Mouse (Mus musculus) splenic B cell, adult 2 months (primary cell): Measurements from ENCODE around the gene Dok3.

Experiments used
- DNase-seq: peaks from one replicate; pipeline ENCODE4 v3.0.0-alpha.2; 2011; ENCODE audit warnings: low read depth, low spot score
- H3K27me3 ChIP-seq: 2 replicates; pipeline ENCODE4 v1.6.1; 2012; ENCODE audit warnings: mild to moderate bottlenecking, low read length, moderate library complexity, mixed read lengths; ENCODE audit not compliant: control insufficient read depth, poor library complexity, insufficient read depth, severe bottlenecking
- H3K36me3 ChIP-seq: 2 replicates; pipeline ENCODE4 v1.6.1; 2012; ENCODE audit warnings: mild to moderate bottlenecking, low read length, moderate library complexity, mixed read lengths; ENCODE audit not compliant: control insufficient read depth, poor library complexity, insufficient read depth, severe bottlenecking

Dok3 gene

GRCm38 (mm10) chr13:55525733-55526553 lies 3.2 kb downstream of the Dok3 start:
- no peaks in the 10 kb centered on the region for H3K27me3 ChIP-seq
- peak; percentile 76 for DNase-seq
- peaks cover 29% of the 10 kb centered on the region for H3K36me3 ChIP-seq

DNA sequence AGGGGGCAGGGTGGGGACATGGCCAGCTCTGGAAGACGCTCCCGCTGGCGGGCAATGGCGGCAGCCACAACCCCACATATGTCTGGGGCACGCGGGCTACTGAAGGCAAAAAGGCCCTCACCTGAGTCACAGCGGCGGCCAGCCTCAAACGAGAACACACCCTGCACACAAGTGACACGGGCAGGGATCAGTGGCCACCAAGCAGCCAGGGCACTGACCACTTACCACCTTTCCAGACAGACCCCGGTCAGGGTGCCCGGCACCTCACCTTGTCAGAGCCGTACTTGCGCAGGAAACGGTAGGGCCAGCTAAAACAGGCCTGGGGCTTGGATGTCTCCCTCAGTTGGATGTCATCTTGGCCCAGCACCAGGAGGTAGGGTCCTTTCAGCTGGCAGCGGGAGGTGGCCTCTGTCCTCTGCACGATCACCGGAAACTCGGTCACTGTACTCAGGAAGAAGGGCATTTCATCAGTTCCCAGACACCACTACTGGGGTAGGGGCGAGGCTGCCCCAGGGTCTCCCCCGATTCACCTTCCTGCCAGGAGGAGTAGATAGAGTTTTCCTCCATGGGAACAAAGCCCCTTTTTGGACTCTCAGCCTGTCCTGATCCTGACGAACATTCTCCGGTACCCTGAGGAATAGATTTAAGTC lies 5.0 kb downstream of the Dok3 start:
- Histone ChIP-seq H3K27me3 (no peaks in the 10 kb centered on the region), H3K36me3 (peaks cover 25% of the 10 kb centered on the region)
- no peak for DNase-seq

DNA sequence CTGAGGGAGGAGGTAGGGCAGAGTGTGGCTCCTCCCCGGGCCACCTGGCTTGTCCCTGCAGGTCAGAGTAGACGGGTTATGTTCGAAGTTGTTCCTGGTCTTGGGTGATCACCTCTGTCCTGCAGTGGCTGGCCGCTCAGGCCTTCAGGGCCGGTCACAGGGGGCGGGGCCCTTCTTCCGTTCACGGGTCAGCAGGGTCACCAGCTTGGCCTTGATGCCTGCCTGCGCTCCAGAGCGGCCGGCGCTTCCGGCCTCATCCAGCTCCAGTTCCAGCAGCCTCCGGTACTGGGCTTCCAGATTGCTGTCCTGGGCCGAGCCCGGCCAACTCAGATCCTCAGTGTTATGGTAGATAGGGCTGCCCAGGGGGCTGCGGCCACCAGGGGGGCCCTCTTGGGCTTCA lies 5.8 kb downstream of the Dok3 start:
- DNase-seq: no peak
- H3K27me3 ChIP-seq: no peaks in the 10 kb centered on the region
- H3K36me3 ChIP-seq: peaks cover 25% of the 10 kb centered on the region

DNA sequence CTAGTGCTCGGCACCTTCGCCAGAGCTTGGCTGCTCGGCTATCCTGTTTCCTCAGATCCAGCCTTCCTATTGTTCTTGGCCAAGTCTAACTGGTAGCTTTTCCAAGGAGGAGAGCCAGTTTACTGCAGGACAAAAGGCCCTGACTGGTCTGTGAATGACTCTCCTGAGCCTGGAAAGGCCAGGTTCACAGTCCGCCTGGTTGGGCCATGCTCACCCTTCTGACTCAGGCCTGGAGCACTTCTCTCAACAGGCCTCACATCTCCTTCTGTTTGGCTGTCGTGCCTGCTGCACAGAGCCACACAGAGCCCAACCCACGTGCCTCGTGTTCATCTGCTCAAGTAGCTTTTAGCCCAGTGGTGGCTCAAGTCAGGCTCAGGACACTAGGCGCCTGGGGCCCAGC lies 6.4 kb downstream of the Dok3 start:
- Histone ChIP-seq H3K27me3 (no peaks in the 10 kb centered on the region), H3K36me3 (peaks cover 25% of the 10 kb centered on the region)
- no peak for DNase-seq

DNA sequence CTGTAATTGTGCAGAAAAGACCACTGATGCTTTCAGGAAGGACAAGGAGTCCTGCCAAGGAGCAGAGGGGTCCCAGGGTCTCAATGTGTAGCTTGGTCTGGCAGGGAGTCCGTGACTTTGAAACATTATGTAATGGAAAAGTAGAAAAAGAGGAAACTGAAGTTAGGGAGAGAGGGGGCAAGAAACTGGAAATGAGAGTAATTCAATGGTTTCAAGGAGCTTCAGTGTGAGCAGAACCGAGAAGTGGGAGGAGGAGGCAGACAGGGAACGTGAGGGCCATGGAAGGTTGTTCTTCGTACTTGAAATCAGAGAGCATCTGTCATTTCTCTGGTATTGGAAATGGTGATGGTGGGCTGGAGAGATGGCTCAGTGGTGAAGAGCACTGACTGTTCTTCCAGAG lies 9.5 kb downstream of the Dok3 start:
- DNase-seq: no peak
- Histone ChIP-seq H3K27me3 (no peaks in the 10 kb centered on the region), H3K36me3 (peaks cover 14% of the 10 kb centered on the region)

- DNase-seq: peak; percentile 91
- H3K36me3 ChIP-seq: no peaks in the 10 kb centered on the region
- H3K27me3 ChIP-seq: no peaks in the 10 kb centered on the region
Observed at GRCm38 (mm10) chr13:55516955-55517354, 12.1 kb downstream of the Dok3 start.

DNA sequence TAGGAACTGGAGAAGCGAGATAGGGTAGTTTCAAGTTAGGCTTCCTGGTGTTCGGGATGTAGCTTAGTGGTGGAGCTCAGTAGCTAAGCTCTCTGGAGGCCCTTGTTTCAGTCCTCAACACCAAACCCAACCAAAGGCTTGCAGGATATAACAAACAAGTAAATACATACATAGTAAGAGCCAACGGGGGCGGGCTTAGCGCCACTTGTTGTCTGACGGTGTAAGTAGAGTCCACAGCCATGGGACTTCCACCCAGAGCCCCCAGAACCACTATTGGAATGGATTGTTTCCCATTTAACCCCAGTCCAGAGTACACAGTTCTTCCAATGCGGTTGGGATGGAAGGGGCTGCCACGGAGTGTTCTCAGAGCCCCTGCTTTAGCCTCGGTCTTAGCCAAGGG lies 15.3 kb downstream of the Dok3 start:
- Histone ChIP-seq H3K36me3 (no peaks in the 10 kb centered on the region), H3K27me3 (no peaks in the 10 kb centered on the region)
- no peak for DNase-seq

GRCm38 (mm10) chr13:55513111-55513748 lies 15.9 kb downstream of the Dok3 start, which contains the start of gene Pdlim7:
Gene Pdlim7 (minus strand): TSS chr13:55513676.
- Histone ChIP-seq H3K27me3 (no peaks in the 10 kb centered on the region), H3K36me3 (no peaks in the 10 kb centered on the region)
- peak; percentile 89 for DNase-seq

GRCm38 (mm10) chr13:55512379-55513031 lies 16.6 kb downstream of the Dok3 start:
- H3K27me3 ChIP-seq: no peaks in the 10 kb centered on the region
- DNase-seq: no peak

DNA sequence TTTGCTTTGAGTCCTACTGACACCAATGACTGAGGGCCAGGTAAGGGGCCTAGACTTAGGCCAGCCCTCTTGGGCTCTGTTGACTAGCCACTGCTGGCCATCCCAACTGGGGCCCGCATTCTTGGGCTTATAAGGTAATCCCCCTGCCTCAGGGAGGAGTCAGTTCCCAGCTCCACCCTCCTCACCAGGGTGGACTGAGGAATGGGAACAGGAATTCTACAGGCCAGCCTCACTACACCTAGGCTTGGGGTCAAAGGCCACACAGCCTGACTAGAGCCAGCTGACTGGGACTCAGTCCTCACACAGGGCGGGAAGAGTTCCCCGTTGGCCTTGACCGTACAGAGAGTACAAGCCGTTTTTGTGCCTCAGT lies 17.6 kb downstream of the Dok3 start:
- Histone ChIP-seq H3K36me3 (no peaks in the 10 kb centered on the region; the same call in none of the 2 replicates), H3K27me3 (no peaks in the 10 kb centered on the region)
- DNase-seq: no peak

More at GRCm38 (mm10) chr13:55512379-55513031, 16.6 kb downstream of the Dok3 start:
- no peaks in the 10 kb centered on the region; the same call in 1 of the 2 replicates for H3K36me3 ChIP-seq

GRCm38 (mm10) chr13:55510668-55511491 lies 18.2 kb downstream of the Dok3 start:
- no peak for DNase-seq
- no peaks in the 10 kb centered on the region for H3K27me3 ChIP-seq
- H3K36me3 ChIP-seq: peaks cover 4% of the 10 kb centered on the region

GRCm38 (mm10) chr13:55510332-55510667 lies 18.8 kb downstream of the Dok3 start:
- no peak for DNase-seq

DNA sequence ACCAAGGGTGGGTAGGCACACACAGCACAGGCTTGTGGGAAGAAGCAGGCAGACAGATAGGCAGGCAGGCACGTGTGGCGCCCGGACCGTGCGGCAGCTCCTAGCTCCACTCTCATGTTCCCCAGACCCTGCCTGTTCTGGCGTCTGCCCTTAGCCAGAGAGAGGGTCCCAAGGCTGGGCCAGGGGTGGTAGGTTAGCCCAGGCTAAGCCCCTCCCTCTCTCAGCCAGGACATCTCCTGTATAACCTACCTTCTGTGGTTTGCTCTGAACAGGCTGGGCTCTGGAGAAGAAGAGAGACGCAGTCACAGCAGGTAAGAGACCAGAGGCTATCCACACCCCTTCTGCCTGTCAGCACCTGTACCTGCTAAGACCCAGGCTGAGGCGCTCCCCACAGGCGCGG lies 20.6 kb downstream of the Dok3 start:
- no peaks in the 10 kb centered on the region for H3K27me3 ChIP-seq
- peaks cover 11% of the 10 kb centered on the region for H3K36me3 ChIP-seq
- DNase-seq: no peak

More at GRCm38 (mm10) chr13:55510332-55510667, 18.8 kb downstream of the Dok3 start:
- H3K36me3 ChIP-seq: peaks cover 6% of the 10 kb centered on the region
- H3K27me3 ChIP-seq: no peaks in the 10 kb centered on the region

DNA sequence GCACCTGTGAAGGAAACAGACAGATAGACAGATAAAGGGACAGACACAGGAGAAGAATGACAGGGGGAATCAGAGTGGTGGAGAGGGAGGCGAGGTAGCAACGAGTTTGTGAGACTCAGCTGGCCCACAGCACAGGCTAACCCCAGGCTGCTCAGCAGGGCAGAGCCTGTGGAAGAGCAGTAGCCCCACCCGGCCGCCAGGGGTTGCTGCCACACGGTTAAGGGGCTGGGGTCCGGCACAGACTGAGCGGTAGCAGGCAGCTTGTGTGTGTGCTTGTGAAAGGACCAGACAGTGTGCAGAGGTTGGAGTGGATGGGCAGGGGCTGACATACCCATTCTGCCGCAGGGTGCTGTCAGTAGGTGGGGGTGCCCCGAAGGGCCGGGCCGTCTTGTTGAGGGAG lies 21.2 kb downstream of the Dok3 start:
- no peaks in the 10 kb centered on the region for H3K27me3 ChIP-seq
- DNase-seq: no peak
- H3K36me3 ChIP-seq: peaks cover 11% of the 10 kb centered on the region
